Mouse (Mus musculus) megakaryocyte, embryonic 14.5 days (primary cell): Measurements from ENCODE around the gene Col16a1.

ENCODE experiments used
- FLI1 ChIP-seq: IDR thresholded peaks from 2 replicates; pipeline ENCODE4 v1.6.1; 2012; ENCODE audit warnings: low read length, inconsistent platforms, mixed read lengths
- GATA1 ChIP-seq: IDR thresholded peaks from 3 replicates; pipeline ENCODE4 v1.6.1; 2012; ENCODE audit warnings: mixed read lengths, low read length, inconsistent platforms, borderline replicate concordance

- TF ChIP-seq GATA1, result no peak
- TF ChIP-seq FLI1, result no peak
Observed at GRCm38 (mm10) chr4:130048203-130048479, 501 bp downstream of the Col16a1 start.
